Mouse (Mus musculus): ENCODE measurements around the gene Dbp.

DNA sequence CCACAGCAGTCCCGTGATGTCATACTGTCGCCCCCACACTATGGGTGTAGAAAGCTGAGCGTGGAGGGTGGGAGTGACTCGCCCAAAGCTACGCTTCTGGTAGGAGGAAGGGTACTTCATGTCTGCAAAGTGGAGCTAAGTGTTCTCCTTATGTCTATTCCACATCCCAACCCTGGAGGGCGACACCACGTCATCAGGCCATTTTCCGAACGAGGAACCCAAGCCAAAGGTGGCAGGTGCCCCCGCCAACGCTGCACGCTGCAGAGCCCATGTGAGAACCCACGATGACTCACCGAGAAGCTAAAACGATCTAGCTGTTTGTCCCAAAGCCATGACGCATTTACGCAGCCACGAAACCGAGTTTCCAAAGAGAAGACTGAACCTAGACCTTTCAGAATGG, 37.5 kb downstream of the Dbp start:
- TF ChIP-seq CTCF (IDR thresholded peaks at IDR 0.05; ENCODE audit: borderline replicate concordance, extremely low read depth, insufficient read depth, insufficient read length) (no peak; the same call in 1 of the 2 replicates), POLR2A (IDR thresholded peaks at IDR 0.05; ENCODE audit: borderline replicate concordance, extremely low read depth, insufficient read depth, insufficient read length, poor library complexity, severe bottlenecking) (no peak)

Data from brain, embryonic 14.5 days (tissue).